Mouse (Mus musculus) limb, embryonic 14.5 days (tissue): Measurements from ENCODE around the gene Nol3. TPM values are rescaled to one million over a fixed set of nuclear protein-coding genes. Genes with fewer than 3 reads are reported as not detected.
A peak's percentile ranks its signal among the peaks of the same experiment; 100 is the strongest.

Experiments used
- ATAC-seq: fragments of 200-750 bp; cut with Nextera tagmentation; 2 replicates; pipeline ENCODE4 v1.8.0; 2017; ENCODE audit warnings: low read depth, moderate number of reproducible peaks, moderate TSS enrichment; ENCODE audit not compliant: low FRiP score
- DNase-seq: peaks from one replicate; pipeline ENCODE4 v3.0.0-alpha.2; 2015; ENCODE audit warnings: low spot score
- H3K27ac ChIP-seq: fragments of 300-500 bp; sonication (generic); replicated peaks from 2 replicates; pipeline ENCODE4 v1.5.1; 2014; ENCODE audit warnings: low read depth, mild to moderate bottlenecking, low read length, moderate library complexity, mixed read lengths
- H3K27me3 ChIP-seq: fragments of 300-500 bp; sonication (generic); 2 replicates; pipeline ENCODE4 v1.6.1; 2014; ENCODE audit warnings: low read length, mixed read lengths; ENCODE audit not compliant: control insufficient read depth, insufficient read depth
- H3K36me3 ChIP-seq: fragments of 300-500 bp; sonication (generic); 2 replicates; pipeline ENCODE4 v1.6.1; 2014; ENCODE audit warnings: mild to moderate bottlenecking, low read length, moderate library complexity, mixed read lengths; ENCODE audit not compliant: control insufficient read depth, insufficient read depth
- H3K4me1 ChIP-seq: fragments of 300-500 bp; sonication (generic); 2 replicates; pipeline ENCODE4 v1.6.1; 2014; ENCODE audit warnings: antibody characterized with exemption, low read length, mixed read lengths; ENCODE audit not compliant: control insufficient read depth, insufficient read depth
- H3K4me2 ChIP-seq: fragments of 300-500 bp; sonication (generic); replicated peaks from 2 replicates; pipeline ENCODE4 v1.6.1; 2014; ENCODE audit warnings: low read depth, mild to moderate bottlenecking, low read length, moderate library complexity; ENCODE audit not compliant: severe bottlenecking
- H3K4me3 ChIP-seq: fragments of 300-500 bp; sonication (generic); replicated peaks from 2 replicates; pipeline ENCODE4 v1.5.1; 2014; ENCODE audit warnings: low read length
- H3K9ac ChIP-seq: fragments of 300-500 bp; sonication (generic); 2 replicates; pipeline ENCODE4 v1.6.1; 2014; ENCODE audit warnings: mild to moderate bottlenecking, low read depth, low read length, moderate library complexity; ENCODE audit not compliant: severe bottlenecking
- H3K9me3 ChIP-seq: fragments of 300-500 bp; sonication (generic); 2 replicates; pipeline ENCODE4 v1.6.1; 2016; ENCODE audit warnings: low read length; ENCODE audit not compliant: control insufficient read depth
- POLR2A ChIP-seq: fragments of 200-500 bp; IDR thresholded peaks from 2 replicates; pipeline ENCODE4 v1.8.0; 2012; ENCODE audit warnings: inconsistent platforms, mild to moderate bottlenecking, moderate library complexity, borderline replicate concordance; ENCODE audit not compliant: insufficient read depth, insufficient read length; ENCODE audit errors: extremely low read depth
- WGBS: fragments of 180-500 bp; shearing (Covaris S2); extraction: QIAGEN DNeasy Blood & Tissue Kit; methylation state at CpG from one replicate; pipeline ENCODE4 v1.1.7; 2014; 5-methylcytosine and 5-hydroxymethylcytosine counted together
- polyA plus RNA-seq, 2 experiments: library from polyadenylated mRNA; depleted of rRNA in 1 of 2; stranded (reverse) in 1 of 2; unstranded in 1 of 2; fragments of >200 nt; fragmentation: Nextera tagmentation in 1 of 2; extraction: Ambion mirVana in 1 of 2; gene quantifications; 2 replicates each; pipeline versions ENCODE4 v1.2.1 to v1.2.3; 2012 to 2014

The Nol3 gene
- polyA plus RNA-seq, 2 experiments, result 2.3 to 3.3 TPM

GRCm38 (mm10) chr8:105237442-105238142 lies 38.3 kb upstream of the Nol3 start:
- H3K9me3 ChIP-seq, result no peaks in the 10 kb centered on the region

DNA sequence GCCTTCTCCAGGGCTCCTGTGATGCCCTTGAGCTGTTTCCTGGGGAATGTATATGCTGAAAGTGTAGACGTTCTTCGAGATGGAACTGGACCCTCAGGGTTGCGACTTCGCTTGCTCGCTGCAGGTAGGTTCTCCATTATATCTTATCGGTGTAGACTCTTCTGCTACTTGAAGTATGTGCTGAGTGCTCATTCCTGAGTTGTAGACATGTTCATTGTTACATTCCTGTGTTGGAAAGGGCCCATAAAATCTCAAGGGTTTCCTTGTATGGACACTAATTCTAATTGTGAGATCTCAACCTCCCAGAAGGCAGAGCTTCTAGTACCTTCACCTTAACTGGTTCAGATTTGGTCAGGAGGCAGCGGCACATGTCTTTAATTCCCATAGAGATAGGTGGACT lies 34.9 kb upstream of the Nol3 start:
- no peak for ATAC-seq
- Histone ChIP-seq H3K4me2 (no peak overlapping the region), H3K9me3 (no peaks in the 10 kb centered on the region), H3K27ac (no peak overlapping the region), H3K36me3 (peaks cover 44% of the 10 kb centered on the region), H3K4me3 (no peak overlapping the region), H3K27me3 (no peaks in the 10 kb centered on the region), H3K4me1 (no peaks in the 10 kb centered on the region), H3K9ac (no peak overlapping the region)
- DNase-seq, result no peak
- WGBS, result 97% methylated on average over 7 of the region's 7 CpGs
- TF ChIP-seq POLR2A, result no peak

More at GRCm38 (mm10) chr8:105237442-105238142, 38.3 kb upstream of the Nol3 start:
- no peak overlapping the region for H3K4me3 ChIP-seq
- no peak for DNase-seq
- no peaks in the 10 kb centered on the region for H3K4me1 ChIP-seq
- WGBS, result 87% methylated on average over 14 of the region's 14 CpGs
- H3K27ac ChIP-seq, result no peak overlapping the region
- H3K27me3 ChIP-seq, result no peaks in the 10 kb centered on the region
- H3K4me2 ChIP-seq, result no peak overlapping the region
- TF ChIP-seq POLR2A, result no peak
- ATAC-seq, result no peak
- no peak overlapping the region for H3K9ac ChIP-seq
- peaks cover 54% of the 10 kb centered on the region for H3K36me3 ChIP-seq

DNA sequence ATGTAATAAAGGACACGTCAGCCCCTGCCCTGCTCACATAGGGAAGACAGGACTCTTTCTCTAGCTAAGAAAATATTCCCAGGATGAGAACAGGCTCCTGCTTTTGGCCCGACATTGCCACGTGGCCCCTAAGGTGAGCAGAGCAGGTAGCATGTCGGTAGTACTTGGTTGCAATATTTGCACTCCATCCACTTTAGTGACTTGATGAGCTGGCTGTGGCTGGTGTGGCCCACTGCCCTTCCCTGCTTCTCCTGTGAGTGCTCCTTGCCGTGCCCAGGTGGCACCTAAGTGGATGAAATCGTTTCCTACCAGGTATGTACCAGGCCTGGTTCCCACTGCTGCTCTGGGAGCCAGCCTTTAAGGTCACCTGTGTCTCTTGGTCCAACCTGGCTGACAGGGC lies 24.0 kb upstream of the Nol3 start:
- Histone ChIP-seq H3K4me3 (no peak overlapping the region), H3K27ac (no peak overlapping the region), H3K9ac (no peak overlapping the region), H3K27me3 (peaks cover 4% of the 10 kb centered on the region; the same call in 1 of the 2 replicates), H3K9me3 (no peaks in the 10 kb centered on the region), H3K4me1 (peaks cover 14% of the 10 kb centered on the region), H3K4me2 (no peak overlapping the region), H3K36me3 (peaks cover 66% of the 10 kb centered on the region)
- DNase-seq (no peak), ATAC-seq (no peak)
- no peak for TF ChIP-seq POLR2A
- WGBS, result 95% methylated on average over 6 of the region's 6 CpGs

DNA sequence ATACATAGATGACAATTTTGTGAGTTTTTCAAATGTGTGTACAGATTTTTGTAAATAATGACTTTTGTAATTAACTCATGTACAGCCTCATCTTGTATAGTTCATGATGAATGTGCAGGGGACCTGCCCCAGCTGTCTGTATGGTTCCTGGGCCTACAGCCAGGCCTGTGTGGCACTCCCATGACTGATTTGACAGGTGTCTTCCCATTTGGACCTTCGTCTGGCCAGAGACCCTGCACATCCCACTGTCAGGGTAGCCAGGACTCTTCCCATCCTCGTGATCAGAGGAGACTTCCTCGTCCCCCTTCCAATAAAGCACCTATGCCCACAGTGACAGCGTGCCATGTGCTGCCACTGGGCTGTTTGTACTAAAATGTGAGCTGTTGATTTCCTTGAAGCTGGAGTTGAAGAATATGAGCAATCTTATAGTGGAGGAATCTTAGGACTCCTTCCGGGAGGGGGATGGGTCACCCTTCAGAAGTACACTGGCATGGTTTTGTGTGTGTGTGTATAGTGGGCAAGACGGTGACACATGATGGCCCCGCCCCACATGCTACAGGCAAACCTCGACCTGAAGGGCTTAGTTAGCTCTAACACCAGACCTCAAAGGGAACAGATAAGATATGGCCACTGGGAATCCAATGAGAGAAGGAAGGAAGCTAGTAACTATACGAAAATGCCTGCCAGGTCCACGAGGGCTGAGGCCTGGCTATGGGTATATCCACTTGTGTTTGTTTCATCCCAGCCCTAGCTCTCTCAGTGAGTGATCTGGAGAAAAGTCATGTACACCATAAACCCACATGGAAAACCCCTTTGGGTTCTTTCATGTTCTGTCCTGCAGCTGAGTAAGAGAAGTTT lies 23.0 kb upstream of the Nol3 start:
- no peak for TF ChIP-seq POLR2A
- Histone ChIP-seq H3K36me3 (peaks cover 58% of the 10 kb centered on the region), H3K27ac (no peak overlapping the region), H3K4me1 (peaks cover 14% of the 10 kb centered on the region), H3K4me2 (peak overlapping the region; percentile 83; the same call in 1 of the 2 replicates), H3K27me3 (peaks cover 8% of the 10 kb centered on the region), H3K4me3 (peak overlapping the region; percentile 65; the same call in 1 of the 2 replicates), H3K9ac (no peak overlapping the region), H3K9me3 (no peaks in the 10 kb centered on the region)
- DNase-seq (no peak), ATAC-seq (no peak)
- 85% methylated on average over 10 of the region's 10 CpGs for WGBS

GRCm38 (mm10) chr8:105253766-105254151 lies 22.2 kb upstream of the Nol3 start:
- Histone ChIP-seq H3K9me3 (no peaks in the 10 kb centered on the region), H3K36me3 (peaks cover 49% of the 10 kb centered on the region), H3K27me3 (peaks cover 17% of the 10 kb centered on the region), H3K27ac (peak overlapping the region; percentile 91; the same call in 1 of the 2 replicates), H3K4me1 (peaks cover 14% of the 10 kb centered on the region), H3K9ac (peak overlapping the region; percentile 83; the same call in 1 of the 2 replicates), H3K4me2 (peak overlapping the region; percentile 83), H3K4me3 (peak overlapping the region; percentile 65)
- TF ChIP-seq POLR2A, result no peak
- DNase-seq, result no peak
- no peak for ATAC-seq
- WGBS, result 33% methylated on average over 20 of the region's 20 CpGs
